Mouse (Mus musculus) brain, embryonic 14.5 days (tissue): Measurements from ENCODE around the gene Lnx1.

Experiments used
- CTCF ChIP-seq: fragments of 200-500 bp; IDR thresholded peaks from 2 replicates; pipeline ENCODE4 v1.5.1; 2012; ENCODE audit warnings: inconsistent platforms, mild to moderate bottlenecking, moderate library complexity, borderline replicate concordance; ENCODE audit not compliant: insufficient read depth, insufficient read length; ENCODE audit errors: extremely low read depth
- POLR2A ChIP-seq: fragments of 200-500 bp; IDR thresholded peaks from 2 replicates; pipeline ENCODE4 v1.6.1; 2012; ENCODE audit warnings: mild to moderate bottlenecking, inconsistent platforms, borderline replicate concordance; ENCODE audit not compliant: poor library complexity, insufficient read depth, insufficient read length, severe bottlenecking; ENCODE audit errors: extremely low read depth

- TF ChIP-seq CTCF (no peak), POLR2A (no peak)
Measured at GRCm38 (mm10) chr5:74561151-74561550, 141.6 kb downstream of the Lnx1 start.
